Mouse (Mus musculus) pancreas, adult 10 weeks (tissue): ENCODE measurements around the gene Vsig4. TPM values are rescaled to one million over a fixed set of nuclear protein-coding genes. Genes with fewer than 3 reads are reported as not detected.

Experiments used
- polyA plus RNA-seq: library from polyadenylated mRNA; stranded (reverse); fragments of 350-450 nt; fragmentation: Illumina TruSeq; extraction: RNeasy Lipid Tissue Mini Kit (QIAGEN cat#74804); gene quantifications from one replicate; pipeline ENCODE4 v1.2.3, GENCODE M21; 2015; ENCODE audit warnings: low read depth, low replicate concordance; ENCODE audit not compliant: insufficient read depth

Gene Vsig4
- not detected for polyA plus RNA-seq

DNA sequence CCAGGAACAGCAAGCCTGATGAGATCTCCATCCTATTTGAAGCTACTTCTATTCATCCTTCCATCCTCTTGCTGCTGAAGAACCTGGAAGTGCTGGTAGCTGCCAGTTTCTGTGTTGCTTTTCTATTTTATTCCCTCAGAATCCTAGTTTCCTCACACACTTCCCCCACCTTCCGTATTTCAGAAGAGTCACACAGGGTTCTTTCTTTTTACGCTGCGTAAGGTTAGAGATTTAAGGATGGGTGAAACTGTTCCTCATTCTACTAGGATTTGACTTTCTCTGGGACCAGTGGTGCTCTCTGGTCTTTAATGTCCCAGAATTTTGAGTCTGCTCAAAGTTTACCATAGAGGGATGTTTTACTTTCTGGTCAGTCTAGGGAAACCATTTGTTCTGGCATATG is at the start of gene Vsig4:
Gene Vsig4 (minus strand): TSS at position 101 of the 400 bp plus-strand sequence.

Other genes starting within 250 kb of the Vsig4 start
- gene Msn, start 197.4 kb downstream of the Vsig4 start, polyA plus RNA-seq: 37.2 TPM
- gene Heph, start 161.9 kb upstream of the Vsig4 start, polyA plus RNA-seq: 1.3 TPM
- not detected for gene Hsf3, start 162.9 kb upstream of the Vsig4 start, polyA plus RNA-seq